Mouse (Mus musculus): ENCODE measurements around the gene Sdf4.

DNA sequence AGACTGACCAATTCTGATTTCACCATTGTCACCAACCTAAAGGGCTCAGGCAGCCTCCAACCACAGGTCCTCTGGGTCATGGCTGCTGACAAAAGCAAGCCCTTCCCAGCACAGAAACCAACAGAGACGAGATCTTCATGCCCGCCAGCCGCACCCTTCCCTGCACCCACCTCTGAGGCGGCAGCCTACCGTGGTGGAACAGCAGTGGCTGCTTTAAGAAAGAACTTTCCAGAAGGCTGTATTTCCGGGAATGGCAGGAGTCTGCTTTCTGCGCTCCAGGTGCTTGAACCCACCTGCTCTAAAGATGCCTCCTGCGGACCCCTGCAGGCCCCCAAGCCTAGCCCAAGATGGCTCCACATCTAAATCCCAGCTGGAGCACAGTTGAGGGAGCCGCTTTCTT is 66.2 kb downstream of the Sdf4 start:
- TF ChIP-seq CTCF (IDR thresholded peaks at IDR 0.05; ENCODE audit: control insufficient read depth, insufficient read depth, low read length) (no peak), POLR2A (IDR thresholded peaks at IDR 0.05; ENCODE audit: borderline replicate concordance, control insufficient read depth, low read depth, low read length) (no peak)
